Mouse (Mus musculus): ENCODE measurements at regions not wholly inside any gene's neighbourhood (a gene's known extent, or its start where the extent isn't known, plus 50 kb on each side); places are given as distances from the start of the nearest gene placed in this dataset.

- no peak overlapping the region for H3K4me3 ChIP-seq (replicated peaks)
- 0 out of 2 replicates have a peak, but pooled peaks cover under 1% of the 10 kb centered on the region for H3K4me1 ChIP-seq
- no peaks in the 10 kb centered on the region for H3K9me3 ChIP-seq (replicated peaks)
- H3K27me3 ChIP-seq (replicated peaks): peaks cover 30% of the 10 kb centered on the region
- H3K27ac ChIP-seq (replicated peaks): no peak overlapping the region
- H3K4me2 ChIP-seq: no peak overlapping the region
- no peaks in the 10 kb centered on the region for H3K36me3 ChIP-seq
- no peak for ATAC-seq (ENCODE audit: low FRiP score)
- H3K9ac ChIP-seq (replicated peaks): no peak overlapping the region
- WGBS: 95% methylated on average over 4 of the region's 4 CpGs
Measured at GRCm38 (mm10) chr16:29706996-29707395, 127.9 kb downstream of the Opa1 start.

- Histone ChIP-seq H3K36me3 (no peaks in the 10 kb centered on the region), H3K27me3 (replicated peaks) (peaks cover 30% of the 10 kb centered on the region)
- 93% methylated on average over 11 of the region's 11 CpGs for WGBS
Measured at GRCm38 (mm10) chr16:29707656-29708055, 128.5 kb downstream of the Opa1 start.

GRCm38 (mm10) chr16:29709072-29709471 lies 129.9 kb downstream of the Opa1 start:
- no peak overlapping the region for H3K4me3 ChIP-seq (replicated peaks)
- 0 out of 2 replicates have a peak, but pooled peaks cover 4% of the 10 kb centered on the region for H3K4me1 ChIP-seq
- no peak for ATAC-seq (ENCODE audit: low FRiP score)
- H3K36me3 ChIP-seq: no peaks in the 10 kb centered on the region
- H3K27me3 ChIP-seq (replicated peaks): peaks cover 38% of the 10 kb centered on the region
- 76% methylated on average over 4 of the region's 4 CpGs for WGBS
- H3K9ac ChIP-seq (replicated peaks): no peak overlapping the region
- H3K9me3 ChIP-seq (replicated peaks): no peaks in the 10 kb centered on the region
- H3K4me2 ChIP-seq: no peak overlapping the region
- H3K27ac ChIP-seq (replicated peaks): no peak overlapping the region

More at GRCm38 (mm10) chr16:29707656-29708055, 128.5 kb downstream of the Opa1 start:
- no peak for ATAC-seq (ENCODE audit: low FRiP score)
- Histone ChIP-seq H3K4me2 (no peak overlapping the region), H3K4me3 (replicated peaks) (no peak overlapping the region), H3K27ac (replicated peaks) (no peak overlapping the region), H3K9ac (replicated peaks) (no peak overlapping the region), H3K4me1 (0 out of 2 replicates have a peak, but pooled peaks cover 4% of the 10 kb centered on the region), H3K9me3 (replicated peaks) (no peaks in the 10 kb centered on the region)

GRCm38 (mm10) chr16:29711386-29711785 lies 132.3 kb downstream of the Opa1 start:
- ATAC-seq (ENCODE audit: low FRiP score): no peak
- H3K36me3 ChIP-seq: no peaks in the 10 kb centered on the region
- H3K27ac ChIP-seq (replicated peaks): no peak overlapping the region
- peaks cover 9% of the 10 kb centered on the region; the same call in 1 of the 2 replicates for H3K4me1 ChIP-seq
- H3K9me3 ChIP-seq (replicated peaks): no peaks in the 10 kb centered on the region
- H3K27me3 ChIP-seq (replicated peaks): peaks cover 46% of the 10 kb centered on the region
- H3K9ac ChIP-seq (replicated peaks): no peak overlapping the region
- no peak overlapping the region for H3K4me3 ChIP-seq (replicated peaks)
- H3K4me2 ChIP-seq: no peak overlapping the region

GRCm38 (mm10) chr16:29711912-29712681 lies 133.0 kb downstream of the Opa1 start:
- WGBS: 71% methylated on average over 12 of the region's 12 CpGs
- H3K27me3 ChIP-seq (replicated peaks): peaks cover 44% of the 10 kb centered on the region
- peak; percentile 16; the same call in 1 of the 2 replicates for ATAC-seq (ENCODE audit: low FRiP score)
- no peak overlapping the region for H3K4me3 ChIP-seq (replicated peaks)
- H3K36me3 ChIP-seq: no peaks in the 10 kb centered on the region
- no peak overlapping the region for H3K27ac ChIP-seq (replicated peaks)
- no peak overlapping the region for H3K9ac ChIP-seq (replicated peaks)
- no peaks in the 10 kb centered on the region for H3K9me3 ChIP-seq (replicated peaks)
- H3K4me2 ChIP-seq: no peak overlapping the region
- H3K4me1 ChIP-seq: peaks cover 9% of the 10 kb centered on the region; the same call in 1 of the 2 replicates

GRCm38 (mm10) chr16:29714612-29715127 lies 135.5 kb downstream of the Opa1 start:
- no peak overlapping the region for H3K4me3 ChIP-seq (replicated peaks)
- ATAC-seq (ENCODE audit: low FRiP score): peak; percentile 45

GRCm38 (mm10) chr16:29718965-29719364 lies 139.8 kb downstream of the Opa1 start:
- Histone ChIP-seq H3K36me3 (no peaks in the 10 kb centered on the region), H3K9ac (replicated peaks) (no peak overlapping the region), H3K4me2 (no peak overlapping the region), H3K27me3 (replicated peaks) (peaks cover 75% of the 10 kb centered on the region), H3K27ac (replicated peaks) (no peak overlapping the region), H3K4me1 (peaks cover 23% of the 10 kb centered on the region), H3K9me3 (replicated peaks) (no peaks in the 10 kb centered on the region), H3K4me3 (replicated peaks) (no peak overlapping the region)
- no peak for ATAC-seq (ENCODE audit: low FRiP score)
- 52% methylated on average over 10 of the region's 10 CpGs for WGBS

More at GRCm38 (mm10) chr16:29714612-29715127, 135.5 kb downstream of the Opa1 start:
- 58% methylated on average over 10 of the region's 10 CpGs for WGBS
- Histone ChIP-seq H3K9ac (replicated peaks) (no peak overlapping the region), H3K36me3 (no peaks in the 10 kb centered on the region), H3K4me1 (peaks cover 17% of the 10 kb centered on the region; the same call in 1 of the 2 replicates), H3K4me2 (no peak overlapping the region), H3K27ac (replicated peaks) (no peak overlapping the region), H3K27me3 (replicated peaks) (peaks cover 55% of the 10 kb centered on the region), H3K9me3 (replicated peaks) (no peaks in the 10 kb centered on the region)

GRCm38 (mm10) chr16:29719571-29720451 lies 140.7 kb downstream of the Opa1 start:
- peak; percentile 54 for ATAC-seq (ENCODE audit: low FRiP score)
- 25% methylated on average over 23 of the region's 23 CpGs for WGBS
- H3K4me2 ChIP-seq: peak overlapping the region; percentile 23
- no peak overlapping the region for H3K27ac ChIP-seq (replicated peaks)
- no peaks in the 10 kb centered on the region for H3K36me3 ChIP-seq
- H3K9me3 ChIP-seq (replicated peaks): no peaks in the 10 kb centered on the region
- peaks cover 72% of the 10 kb centered on the region for H3K27me3 ChIP-seq (replicated peaks)
- no peak overlapping the region for H3K9ac ChIP-seq (replicated peaks)
- peaks cover 21% of the 10 kb centered on the region for H3K4me1 ChIP-seq
- H3K4me3 ChIP-seq (replicated peaks): no peak overlapping the region

- WGBS: 20% methylated on average over 5 of the region's 5 CpGs
- Histone ChIP-seq H3K9me3 (replicated peaks) (no peaks in the 10 kb centered on the region), H3K9ac (replicated peaks) (no peak overlapping the region), H3K36me3 (no peaks in the 10 kb centered on the region), H3K4me1 (peaks cover 26% of the 10 kb centered on the region), H3K27me3 (replicated peaks) (peaks cover 84% of the 10 kb centered on the region), H3K27ac (replicated peaks) (no peak overlapping the region), H3K4me3 (replicated peaks) (no peak overlapping the region), H3K4me2 (no peak overlapping the region)
- ATAC-seq (ENCODE audit: low FRiP score): peak; percentile 46; the same call in 1 of the 2 replicates
Measured at GRCm38 (mm10) chr16:29725153-29725552, 146.0 kb downstream of the Opa1 start.

- H3K4me1 ChIP-seq: peaks cover 23% of the 10 kb centered on the region
- peak; percentile 70; the same call in 1 of the 2 replicates for ATAC-seq (ENCODE audit: low FRiP score)
- H3K4me2 ChIP-seq: no peak overlapping the region
- no peak overlapping the region for H3K4me3 ChIP-seq (replicated peaks)
- no peaks in the 10 kb centered on the region for H3K36me3 ChIP-seq
- WGBS: 33% methylated on average over 4 of the region's 4 CpGs
- peaks cover 84% of the 10 kb centered on the region for H3K27me3 ChIP-seq (replicated peaks)
- H3K27ac ChIP-seq (replicated peaks): no peak overlapping the region
- no peak overlapping the region for H3K9ac ChIP-seq (replicated peaks)
- no peaks in the 10 kb centered on the region for H3K9me3 ChIP-seq (replicated peaks)
Measured at GRCm38 (mm10) chr16:29725563-29725962, 146.4 kb downstream of the Opa1 start.

- Histone ChIP-seq H3K4me1 (peaks cover 20% of the 10 kb centered on the region), H3K27me3 (replicated peaks) (peaks cover 84% of the 10 kb centered on the region), H3K36me3 (no peaks in the 10 kb centered on the region), H3K9me3 (replicated peaks) (no peaks in the 10 kb centered on the region), H3K9ac (replicated peaks) (no peak overlapping the region), H3K4me2 (no peak overlapping the region), H3K27ac (replicated peaks) (no peak overlapping the region), H3K4me3 (replicated peaks) (no peak overlapping the region)
- 86% methylated on average over 7 of the region's 7 CpGs for WGBS
- ATAC-seq (ENCODE audit: low FRiP score): no peak
Measured at GRCm38 (mm10) chr16:29727397-29727796, 148.3 kb downstream of the Opa1 start.

Measured in neural tube, embryonic 15.5 days (tissue).